ENCODE assay signal across 8 mouse cellular contexts in genomic region chr14:45318426-45319236, GRCm38 (mm10). TPM values are rescaled to one million over a fixed set of nuclear protein-coding genes. Genes with fewer than 3 reads are reported as not detected.
A peak's percentile ranks its signal among the peaks of the same experiment; 100 is the strongest.
DNase-seq lines count a peak whose midpoint lies in the region; ATAC-seq and TF ChIP-seq lines count a peak whose summit lies in the region.

Gene Ero1l, minus strand, starts transcription at chr14:45318771.

- peak within 1 kb of the TSS; percentile 93 for H3K9ac ChIP-seq in embryonic facial prominence, embryonic 12.5 days
- peak within 1 kb of the TSS; percentile 93 for H3K9ac ChIP-seq in limb, embryonic 11.5 days (ENCODE audit: low read length)
- H3K9ac ChIP-seq in midbrain, embryonic 13.5 days (replicated peaks), result peak within 1 kb of the TSS; percentile 96

- H3K4me1 ChIP-seq in embryonic facial prominence, embryonic 12.5 days, result 0 out of 2 replicates have a peak, but pooled peaks cover 7% of the 10 kb centered on the region
- H3K4me1 ChIP-seq in limb, embryonic 11.5 days (ENCODE audit: control insufficient read depth, insufficient read depth, low read length), result 0 out of 2 replicates have a peak, but pooled peaks cover 5% of the 10 kb centered on the region
- peaks cover 27% of the 10 kb centered on the region for H3K4me1 ChIP-seq in midbrain, embryonic 13.5 days (replicated peaks)
- H3K4me1 ChIP-seq in small intestine, adult 2 months (ENCODE audit: control insufficient read depth, insufficient read depth, insufficient read length, low read length), result peaks cover 15% of the 10 kb centered on the region; the same call in 1 of the 2 replicates

- H3K9me3 ChIP-seq in embryonic facial prominence, embryonic 12.5 days, result no peaks in the 10 kb centered on the region
- H3K9me3 ChIP-seq in limb, embryonic 11.5 days (ENCODE audit: control insufficient read depth, low read length), result no peaks in the 10 kb centered on the region
- no peaks in the 10 kb centered on the region for H3K9me3 ChIP-seq in midbrain, embryonic 13.5 days

- H3K4me3 ChIP-seq in embryonic facial prominence, embryonic 12.5 days, result peak within 1 kb of the TSS; percentile 78
- peak within 1 kb of the TSS; percentile 85 for H3K4me3 ChIP-seq in limb, embryonic 11.5 days (ENCODE audit: low read depth, low read length)
- H3K4me3 ChIP-seq in midbrain, embryonic 13.5 days (replicated peaks), result peak within 1 kb of the TSS; percentile 91
- H3K4me3 ChIP-seq in small intestine, adult 2 months (ENCODE audit: low read depth, low read length), result peak within 1 kb of the TSS; percentile 93

- WGBS in embryonic facial prominence, embryonic 12.5 days, result 2% methylated on average over 74 of the region's 74 CpGs
- WGBS in limb, embryonic 11.5 days, result 2% methylated on average over 73 of the region's 74 CpGs
- 2% methylated on average over 65 of the region's 74 CpGs for WGBS in midbrain, embryonic 13.5 days
- WGBS in small intestine, adult 2 months, result 2% methylated on average over 74 of the region's 74 CpGs

- H3K27me3 ChIP-seq in embryonic facial prominence, embryonic 12.5 days, result no peaks in the 10 kb centered on the region
- H3K27me3 ChIP-seq in limb, embryonic 11.5 days (ENCODE audit: control insufficient read depth, insufficient read depth, low read length), result no peaks in the 10 kb centered on the region
- H3K27me3 ChIP-seq in midbrain, embryonic 13.5 days, result no peaks in the 10 kb centered on the region
- H3K27me3 ChIP-seq in small intestine, adult 2 months (ENCODE audit: control insufficient read depth, insufficient read depth, low read length), result no peaks in the 10 kb centered on the region

- no peaks in the 10 kb centered on the region for H3K36me3 ChIP-seq in embryonic facial prominence, embryonic 12.5 days
- H3K36me3 ChIP-seq in limb, embryonic 11.5 days (ENCODE audit: control insufficient read depth, insufficient read depth, low read length), result no peaks in the 10 kb centered on the region
- H3K36me3 ChIP-seq in midbrain, embryonic 13.5 days, result no peaks in the 10 kb centered on the region
- H3K36me3 ChIP-seq in small intestine, adult 2 months (ENCODE audit: control insufficient read depth, insufficient read depth, low read length), result no peaks in the 10 kb centered on the region

- H3K4me2 ChIP-seq in embryonic facial prominence, embryonic 12.5 days (replicated peaks), result peak within 1 kb of the TSS; percentile 72
- H3K4me2 ChIP-seq in limb, embryonic 11.5 days (ENCODE audit: low read depth, severe bottlenecking), result peak within 1 kb of the TSS; percentile 72
- peak within 1 kb of the TSS; percentile 69 for H3K4me2 ChIP-seq in midbrain, embryonic 13.5 days (replicated peaks)

- peak; percentile 95 for TF ChIP-seq POLR2A in small intestine, adult 2 months (IDR thresholded peaks at IDR 0.05; ENCODE audit: low read depth, low read length)

- peak; percentile 85 for DNase-seq in 3134 (ENCODE audit: extremely low read depth, insufficient read length, low spot score)
- peak; percentile 85 for DNase-seq in adrenal gland, postnatal 25 days
- peak; percentile 99 for DNase-seq in heart, adult 11 months
- peak; percentile 91 for DNase-seq in kidney, adult 18-20 months
- peak; percentile 84 for DNase-seq in limb, embryonic 11.5 days (ENCODE audit: low spot score)

- H3K27ac ChIP-seq in embryonic facial prominence, embryonic 12.5 days, result peak within 1 kb of the TSS; percentile 86
- H3K27ac ChIP-seq in limb, embryonic 11.5 days (replicated peaks; ENCODE audit: low read depth, low read length), result peak within 1 kb of the TSS; percentile 8; the same call in 1 of the 2 replicates
- H3K27ac ChIP-seq in midbrain, embryonic 13.5 days, result peak within 1 kb of the TSS; percentile 93
- peak within 1 kb of the TSS; percentile 82 for H3K27ac ChIP-seq in small intestine, adult 2 months (ENCODE audit: insufficient read depth, low read depth, low read length)

- no peak for TF ChIP-seq CTCF in small intestine, adult 2 months (IDR thresholded peaks at IDR 0.05; ENCODE audit: extremely low read depth, insufficient read length, insufficient replicate concordance, low read depth, low read length)

- ATAC-seq in embryonic facial prominence, embryonic 12.5 days (ENCODE audit: insufficient number of reproducible peaks, insufficient read depth, low FRiP score, low TSS enrichment), result peak; percentile 93
- ATAC-seq in limb, embryonic 11.5 days (ENCODE audit: insufficient number of reproducible peaks, low FRiP score, low TSS enrichment, low read depth), result peak; percentile 92
- peak; percentile 98 for ATAC-seq in midbrain, embryonic 13.5 days

RNA-seq across cellular contexts. Expression of gene Ero1l, which starts in this region (rescaled TPM):
- 41.0 and 47.2 TPM in 2 replicates for total RNA-seq in adrenal gland, postnatal 25 days (2021)
- 33.2 and 34.6 TPM in 2 replicates for polyA plus RNA-seq in embryonic facial prominence, embryonic 12.5 days (2016; fragmentation: Nextera tagmentation; extraction: Ambion mirVana)
- 29.3 and 32.9 TPM in 2 replicates for polyA plus RNA-seq in limb, embryonic 11.5 days (2014; fragmentation: Nextera tagmentation; extraction: Ambion mirVana)
- polyA plus RNA-seq in midbrain, embryonic 13.5 days (2015; fragmentation: Nextera tagmentation; extraction: Ambion mirVana), result 29.4 and 33.7 TPM in 2 replicates
- 3.1 and 4.0 TPM in 2 replicates for polyA plus RNA-seq in small intestine, adult 2 months (2012; rRNA removed)

Comparison
In these comparisons a context has a peak if more than half of its experiments do, and no peak if none do; other contexts are left out.
1. Peak in every context shown above with its lines: DNase-seq, ATAC-seq, H3K4me3 ChIP-seq and H3K27ac ChIP-seq.
2. H3K27ac ChIP-seq: peak in every context shown above with its lines; median percentile 93 in midbrain, embryonic 13.5 days; 86 in embryonic facial prominence, embryonic 12.5 days; 82 in small intestine, adult 2 months; 8 in limb, embryonic 11.5 days.